Mouse (Mus musculus) myocyte (in vitro differentiated cells): Measurements from ENCODE around the gene Pitpna.

ENCODE experiments used
- E2F4 ChIP-seq: IDR thresholded peaks from one replicate; pipeline ENCODE4 v1.6.1; 2011; ENCODE audit warnings: mild to moderate bottlenecking, control low read depth, moderate library complexity; ENCODE audit not compliant: insufficient read depth
- MAX ChIP-seq: IDR thresholded peaks from one replicate; pipeline ENCODE4 v1.6.1; 2011; ENCODE audit warnings: low read depth, mild to moderate bottlenecking, control low read depth
- MYOG ChIP-seq, 3 experiments: IDR thresholded peaks; one replicate each; pipeline ENCODE4 v1.6.1; 2011; ENCODE audit warnings: control low read depth in 2 of 3, low read depth in 2 of 3, mild to moderate bottlenecking in 2 of 3; ENCODE audit not compliant: insufficient read length in 2 of 3, control insufficient read depth in 1 of 3, insufficient read depth in 1 of 3
- POLR2A ChIP-seq: IDR thresholded peaks from one replicate; pipeline ENCODE4 v1.6.1; 2011; ENCODE audit warnings: low read depth, mild to moderate bottlenecking, control low read depth, moderate library complexity; ENCODE audit not compliant: insufficient read length
- POLR2AphosphoS2 ChIP-seq: IDR thresholded peaks from one replicate; pipeline ENCODE4 v1.6.1; 2011; ENCODE audit warnings: low read depth, control low read depth; ENCODE audit not compliant: insufficient read length
- SRF ChIP-seq: IDR thresholded peaks from one replicate; pipeline ENCODE4 v1.6.1; 2011; ENCODE audit warnings: low read depth; ENCODE audit not compliant: control insufficient read depth, insufficient read length
- TCF12 ChIP-seq: IDR thresholded peaks from one replicate; pipeline ENCODE4 v1.6.1; 2011; ENCODE audit warnings: mild to moderate bottlenecking, control low read depth; ENCODE audit not compliant: poor library complexity, insufficient read depth, severe bottlenecking
- USF1 ChIP-seq: IDR thresholded peaks from one replicate; pipeline ENCODE4 v1.6.1; 2011; ENCODE audit warnings: low read depth, mild to moderate bottlenecking, control low read depth, moderate library complexity

GRCm38 (mm10) chr11:75568962-75569361 lies 18.9 kb upstream of the Pitpna start:
- TF ChIP-seq SRF, result no peak
- TF ChIP-seq POLR2A, result no peak
- no peak for TF ChIP-seq POLR2AphosphoS2
- TF ChIP-seq E2F4, result no peak
- no peak for TF ChIP-seq USF1
- TF ChIP-seq MYOG (IDR thresholded peaks at IDR 0.05; ENCODE audit: control insufficient read depth in 1 of 3, insufficient read depth in 1 of 3, insufficient read length in 2 of 3, low read depth in 2 of 3), result no peak
- no peak for TF ChIP-seq MAX
- TF ChIP-seq TCF12, result no peak
